Mouse (Mus musculus): Measurements from ENCODE around the gene Scnn1b. TPM values are rescaled to one million over a fixed set of nuclear protein-coding genes. Genes with fewer than 3 reads are reported as not detected.

Gene Scnn1b
- polyA plus RNA-seq, 1 experiment: not detected

DNA sequence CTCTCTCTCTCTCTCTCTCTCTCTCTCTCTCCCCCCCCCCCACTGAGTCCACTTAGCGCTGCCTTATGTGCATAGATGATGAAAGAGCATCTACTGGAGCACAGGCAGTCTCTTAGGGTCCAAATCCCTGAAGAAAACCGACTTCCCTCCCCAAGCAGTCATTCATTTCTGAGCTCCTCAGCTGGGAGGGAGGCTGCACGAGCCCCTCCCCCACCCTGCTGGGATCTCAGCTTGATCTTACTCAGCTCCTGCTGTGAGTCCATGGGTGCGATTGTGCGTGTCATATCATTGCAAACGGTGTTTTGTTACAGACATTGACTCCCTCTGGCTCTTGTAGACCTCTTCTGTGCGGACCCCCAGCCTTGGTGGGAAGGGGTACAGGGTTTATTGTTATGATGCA is 35.1 kb downstream of the Scnn1b start:
- no peak for TF ChIP-seq CTCF (IDR thresholded peaks at IDR 0.05; ENCODE audit: insufficient read depth, low read depth, low read length)
- no peak for TF ChIP-seq POLR2A (IDR thresholded peaks at IDR 0.05; ENCODE audit: insufficient read depth, low read depth, low read length)
- Histone ChIP-seq H3K4me3 (ENCODE audit: insufficient read depth, low read depth, low read length) (no peak overlapping the region), H3K4me1 (ENCODE audit: control insufficient read depth, insufficient read depth, low read length) (0 out of 2 replicates have a peak, but pooled peaks cover 2% of the 10 kb centered on the region), H3K27ac (ENCODE audit: insufficient read depth, low read depth, low read length) (no peak overlapping the region)
- WGBS: 13% methylated on average over 7 of the region's 7 CpGs

- H3K27ac ChIP-seq (ENCODE audit: insufficient read depth, low read depth, low read length): no peak overlapping the region
- H3K4me3 ChIP-seq (ENCODE audit: insufficient read depth, low read depth, low read length): no peak overlapping the region
- TF ChIP-seq CTCF (IDR thresholded peaks at IDR 0.05; ENCODE audit: insufficient read depth, low read depth, low read length): no peak
- TF ChIP-seq POLR2A (IDR thresholded peaks at IDR 0.05; ENCODE audit: insufficient read depth, low read depth, low read length): no peak
- 82% methylated on average over 8 of the region's 8 CpGs for WGBS
- 0 out of 2 replicates have a peak, but pooled peaks cover 2% of the 10 kb centered on the region for H3K4me1 ChIP-seq (ENCODE audit: control insufficient read depth, insufficient read depth, low read length)
Observed at GRCm38 (mm10) chr7:121902757-121903411, 38.0 kb downstream of the Scnn1b start.

- H3K27ac ChIP-seq (ENCODE audit: insufficient read depth, low read depth, low read length): no peak overlapping the region
- TF ChIP-seq CTCF (IDR thresholded peaks at IDR 0.05; ENCODE audit: insufficient read depth, low read depth, low read length) (no peak), POLR2A (IDR thresholded peaks at IDR 0.05; ENCODE audit: insufficient read depth, low read depth, low read length) (no peak)
- 74% methylated on average over 4 of the region's 4 CpGs for WGBS
Observed at GRCm38 (mm10) chr7:121906879-121907278, 42.0 kb downstream of the Scnn1b start.

GRCm38 (mm10) chr7:121912250-121912649 is 47.4 kb downstream of the Scnn1b start:
- TF ChIP-seq CTCF (IDR thresholded peaks at IDR 0.05; ENCODE audit: insufficient read depth, low read depth, low read length) (no peak), POLR2A (IDR thresholded peaks at IDR 0.05; ENCODE audit: insufficient read depth, low read depth, low read length) (no peak)
- Histone ChIP-seq H3K4me3 (ENCODE audit: insufficient read depth, low read depth, low read length) (no peak overlapping the region), H3K27ac (ENCODE audit: insufficient read depth, low read depth, low read length) (no peak overlapping the region), H3K4me1 (ENCODE audit: control insufficient read depth, insufficient read depth, low read length) (peaks cover 5% of the 10 kb centered on the region; the same call in 1 of the 2 replicates)
- WGBS: 81% methylated on average over 8 of the region's 8 CpGs

More at GRCm38 (mm10) chr7:121906879-121907278, 42.0 kb downstream of the Scnn1b start:
- Histone ChIP-seq H3K4me1 (ENCODE audit: control insufficient read depth, insufficient read depth, low read length) (peaks cover 5% of the 10 kb centered on the region; the same call in 1 of the 2 replicates), H3K4me3 (ENCODE audit: insufficient read depth, low read depth, low read length) (no peak overlapping the region)

GRCm38 (mm10) chr7:121913944-121914343 is 49.1 kb downstream of the Scnn1b start:
- 75% methylated on average over 6 of the region's 6 CpGs for WGBS
- Histone ChIP-seq H3K27ac (ENCODE audit: insufficient read depth, low read depth, low read length) (no peak overlapping the region), H3K4me1 (ENCODE audit: control insufficient read depth, insufficient read depth, low read length) (peaks cover 5% of the 10 kb centered on the region; the same call in 1 of the 2 replicates), H3K4me3 (ENCODE audit: insufficient read depth, low read depth, low read length) (no peak overlapping the region)
- TF ChIP-seq CTCF (IDR thresholded peaks at IDR 0.05; ENCODE audit: insufficient read depth, low read depth, low read length) (no peak), POLR2A (IDR thresholded peaks at IDR 0.05; ENCODE audit: insufficient read depth, low read depth, low read length) (no peak)

DNA sequence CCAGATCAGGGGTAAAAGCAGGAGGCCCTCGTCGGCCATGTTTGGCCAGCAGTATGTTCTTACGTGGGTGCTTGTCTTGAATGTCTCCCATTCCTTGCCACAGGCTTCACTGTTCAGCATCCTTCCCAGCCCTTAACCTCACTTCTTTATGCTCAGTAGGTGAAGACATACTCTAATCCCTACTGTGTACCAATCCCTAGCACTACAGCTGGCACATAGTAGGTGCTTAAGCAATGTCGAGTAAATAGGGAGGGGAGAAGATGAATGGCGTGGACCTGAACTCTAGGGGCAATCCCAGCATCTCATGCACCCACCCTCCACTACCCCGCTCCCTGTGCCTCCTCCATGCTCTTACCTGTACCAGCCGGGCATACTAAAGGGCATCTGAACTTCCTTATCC is 59.5 kb downstream of the Scnn1b start:
- Histone ChIP-seq H3K4me1 (ENCODE audit: control insufficient read depth, insufficient read depth, low read length) (no peaks in the 10 kb centered on the region), H3K4me3 (ENCODE audit: insufficient read depth, low read depth, low read length) (no peak overlapping the region), H3K27ac (ENCODE audit: insufficient read depth, low read depth, low read length) (no peak overlapping the region)
- WGBS: 96% methylated on average over 7 of the region's 7 CpGs
- TF ChIP-seq POLR2A (IDR thresholded peaks at IDR 0.05; ENCODE audit: insufficient read depth, low read depth, low read length) (no peak), CTCF (IDR thresholded peaks at IDR 0.05; ENCODE audit: insufficient read depth, low read depth, low read length) (no peak)

DNA sequence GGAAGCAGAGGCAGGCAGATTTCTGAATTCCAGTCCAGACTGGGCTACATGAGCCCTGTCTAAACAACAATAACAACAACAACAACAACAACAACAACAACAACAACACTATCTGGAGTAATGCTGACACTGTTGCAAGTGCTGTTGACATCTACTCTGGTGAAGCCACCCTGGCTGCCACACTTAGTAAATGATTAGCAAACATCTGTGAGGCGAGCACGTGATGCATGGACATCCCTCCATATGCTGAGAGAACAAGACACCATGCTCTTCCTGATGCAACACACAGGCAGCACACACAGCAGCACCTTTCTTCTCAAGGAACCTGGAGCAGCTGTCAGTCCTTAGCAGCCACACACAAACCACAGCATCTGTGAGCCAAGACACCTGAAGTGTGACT is 63.0 kb downstream of the Scnn1b start:
- Histone ChIP-seq H3K4me3 (ENCODE audit: insufficient read depth, low read depth, low read length) (no peak overlapping the region), H3K27ac (ENCODE audit: insufficient read depth, low read depth, low read length) (no peak overlapping the region), H3K4me1 (ENCODE audit: control insufficient read depth, insufficient read depth, low read length) (peaks cover 11% of the 10 kb centered on the region)
- WGBS: 98% methylated on average over 2 of the region's 2 CpGs
- TF ChIP-seq POLR2A (IDR thresholded peaks at IDR 0.05; ENCODE audit: insufficient read depth, low read depth, low read length) (no peak), CTCF (IDR thresholded peaks at IDR 0.05; ENCODE audit: insufficient read depth, low read depth, low read length) (no peak)

DNA sequence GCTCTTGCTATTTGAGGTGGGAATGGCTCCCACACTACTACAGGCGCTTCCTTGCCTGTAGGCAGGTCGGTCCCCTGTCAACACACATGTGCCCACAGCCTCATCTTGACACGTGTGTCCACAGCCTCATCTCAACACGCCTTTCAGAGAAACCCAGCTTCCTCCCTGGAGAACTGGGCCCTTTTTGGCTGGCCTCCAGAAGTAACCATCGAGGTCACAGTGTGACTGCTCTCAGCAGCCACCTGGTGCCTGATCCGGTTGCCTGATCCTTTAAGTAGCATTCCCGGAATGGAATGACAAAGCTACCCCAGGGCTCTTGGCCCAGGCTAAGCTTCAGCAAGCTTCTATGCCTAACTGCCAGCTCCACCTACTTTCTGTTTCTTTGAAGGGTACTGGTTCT is 66.4 kb downstream of the Scnn1b start:
- H3K27ac ChIP-seq (ENCODE audit: insufficient read depth, low read depth, low read length): no peak overlapping the region
- 64% methylated on average over 7 of the region's 7 CpGs for WGBS
- H3K4me1 ChIP-seq (ENCODE audit: control insufficient read depth, insufficient read depth, low read length): peaks cover 17% of the 10 kb centered on the region
- H3K4me3 ChIP-seq (ENCODE audit: insufficient read depth, low read depth, low read length): no peak overlapping the region
- TF ChIP-seq POLR2A (IDR thresholded peaks at IDR 0.05; ENCODE audit: insufficient read depth, low read depth, low read length): no peak
- TF ChIP-seq CTCF (IDR thresholded peaks at IDR 0.05; ENCODE audit: insufficient read depth, low read depth, low read length): no peak

DNA sequence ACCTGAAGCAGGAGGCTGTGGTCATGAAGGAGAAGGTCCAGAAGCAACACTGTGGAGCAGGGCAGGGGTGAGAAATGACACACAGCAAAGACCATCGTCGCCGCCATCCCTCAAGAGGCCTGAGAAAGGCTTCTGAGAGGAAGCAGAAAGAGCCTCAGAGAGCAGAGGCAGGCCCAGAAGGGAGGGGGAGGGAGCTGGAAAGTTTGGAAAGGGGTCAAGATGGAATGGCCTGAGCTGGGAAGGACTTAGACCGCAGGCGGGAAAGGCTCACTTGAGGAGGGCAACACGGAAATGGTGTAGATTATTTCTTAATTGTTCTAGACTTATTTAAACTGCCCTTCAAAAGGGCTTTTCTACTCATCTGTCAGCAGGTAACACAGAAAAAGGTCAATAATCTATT is 68.8 kb downstream of the Scnn1b start:
- TF ChIP-seq CTCF (IDR thresholded peaks at IDR 0.05; ENCODE audit: insufficient read depth, low read depth, low read length) (no peak), POLR2A (IDR thresholded peaks at IDR 0.05; ENCODE audit: insufficient read depth, low read depth, low read length) (no peak)
- peaks cover 17% of the 10 kb centered on the region for H3K4me1 ChIP-seq (ENCODE audit: control insufficient read depth, insufficient read depth, low read length)
- 81% methylated on average over 6 of the region's 6 CpGs for WGBS

More for the DNA sequence above, 68.8 kb downstream of the Scnn1b start:
- no peak overlapping the region for H3K4me3 ChIP-seq (ENCODE audit: insufficient read depth, low read depth, low read length)
- no peak overlapping the region for H3K27ac ChIP-seq (ENCODE audit: insufficient read depth, low read depth, low read length)
